Mouse (Mus musculus): ENCODE measurements at regions not wholly inside any gene's neighbourhood (a gene's known extent, or its start where the extent isn't known, plus 50 kb on each side); places are given as distances from the start of the nearest gene placed in this dataset.
"Not testable (repeated sequence)": the region's sequence is repeated elsewhere in the genome, so short reads cannot be mapped to it uniquely, and the experiment has no call there.

- DNase-seq (no peak), ATAC-seq (ENCODE audit: low read depth) (no peak)
- 69% methylated on average over 6 of the region's 6 CpGs for WGBS (ENCODE audit: insufficient replicate concordance)
These were observed 181.3 kb upstream of the Thumpd2 start for GRCm38 (mm10) chr17:81246156-81246555.

GRCm38 (mm10) chr17:81231771-81232170, 166.9 kb upstream of the Thumpd2 start:
- not testable (repeated sequence) for H3K4me1 ChIP-seq (replicated peaks); H3K4me3 ChIP-seq (replicated peaks); H3K27ac ChIP-seq; ATAC-seq (ENCODE audit: low read depth); H3K9me3 ChIP-seq (replicated peaks); H3K36me3 ChIP-seq; H3K4me2 ChIP-seq; H3K9ac ChIP-seq; DNase-seq; H3K27me3 ChIP-seq
- 86% methylated on average over 13 of the region's 18 CpGs for WGBS (ENCODE audit: insufficient replicate concordance)

More at GRCm38 (mm10) chr17:81246156-81246555, 181.3 kb upstream of the Thumpd2 start:
- H3K27ac ChIP-seq: no peak overlapping the region
- no peak overlapping the region for H3K4me2 ChIP-seq
- H3K4me1 ChIP-seq (replicated peaks): no peaks in the 10 kb centered on the region
- no peaks in the 10 kb centered on the region for H3K36me3 ChIP-seq
- H3K27me3 ChIP-seq: no peaks in the 10 kb centered on the region
- no peak overlapping the region for H3K9ac ChIP-seq
- no peaks in the 10 kb centered on the region for H3K9me3 ChIP-seq (replicated peaks)
- H3K4me3 ChIP-seq (replicated peaks): no peak overlapping the region

GRCm38 (mm10) chr17:81225281-81225680, 160.4 kb upstream of the Thumpd2 start:
- Histone ChIP-seq H3K4me1 (replicated peaks) (no peaks in the 10 kb centered on the region), H3K27ac (no peak overlapping the region), H3K36me3 (no peaks in the 10 kb centered on the region), H3K4me2 (no peak overlapping the region), H3K9me3 (replicated peaks) (no peaks in the 10 kb centered on the region), H3K4me3 (replicated peaks) (no peak overlapping the region), H3K27me3 (no peaks in the 10 kb centered on the region), H3K9ac (no peak overlapping the region)
- DNase-seq: no peak
- ATAC-seq (ENCODE audit: low read depth): no peak

- H3K27me3 ChIP-seq: no peaks in the 10 kb centered on the region
- no peak overlapping the region for H3K27ac ChIP-seq
- no peak overlapping the region for H3K4me3 ChIP-seq (replicated peaks)
- H3K9ac ChIP-seq: no peak overlapping the region
- no peaks in the 10 kb centered on the region for H3K9me3 ChIP-seq (replicated peaks)
- ATAC-seq (ENCODE audit: low read depth) (no peak), DNase-seq (no peak)
- 71% methylated on average over 3 of the region's 3 CpGs for WGBS (ENCODE audit: insufficient replicate concordance)
- H3K4me1 ChIP-seq (replicated peaks): no peaks in the 10 kb centered on the region
- no peaks in the 10 kb centered on the region for H3K36me3 ChIP-seq
- no peak overlapping the region for H3K4me2 ChIP-seq
These were observed 156.6 kb upstream of the Thumpd2 start for GRCm38 (mm10) chr17:81221436-81221835.

- whole genome bisulfite sequencing (ENCODE audit: insufficient replicate concordance): 71% methylated on average over 7 of the region's 7 CpGs
- Histone ChIP-seq H3K4me1 (replicated peaks) (no peaks in the 10 kb centered on the region), H3K9ac (no peak overlapping the region), H3K27me3 (no peaks in the 10 kb centered on the region), H3K9me3 (replicated peaks) (no peaks in the 10 kb centered on the region), H3K27ac (no peak overlapping the region), H3K36me3 (no peaks in the 10 kb centered on the region), H3K4me3 (replicated peaks) (no peak overlapping the region), H3K4me2 (no peak overlapping the region)
- DNase-seq (no peak), ATAC-seq (ENCODE audit: low read depth) (no peak)
These were observed 150.0 kb upstream of the Thumpd2 start for GRCm38 (mm10) chr17:81214844-81215243.

GRCm38 (mm10) chr17:81212043-81212442, 147.2 kb upstream of the Thumpd2 start:
- no peak overlapping the region for H3K27ac ChIP-seq

GRCm38 (mm10) chr17:81210389-81210788, 145.5 kb upstream of the Thumpd2 start:
- 69% methylated on average over 2 of the region's 2 CpGs for WGBS (ENCODE audit: insufficient replicate concordance)
- ATAC-seq (ENCODE audit: low read depth) (no peak), DNase-seq (no peak)
- Histone ChIP-seq H3K9ac (no peak overlapping the region), H3K27ac (no peak overlapping the region), H3K36me3 (no peaks in the 10 kb centered on the region), H3K27me3 (no peaks in the 10 kb centered on the region), H3K4me2 (no peak overlapping the region), H3K4me1 (replicated peaks) (no peaks in the 10 kb centered on the region), H3K9me3 (replicated peaks) (no peaks in the 10 kb centered on the region), H3K4me3 (replicated peaks) (no peak overlapping the region)

More at GRCm38 (mm10) chr17:81212043-81212442, 147.2 kb upstream of the Thumpd2 start:
- DNase-seq (no peak), ATAC-seq (ENCODE audit: low read depth) (no peak)
- no peak overlapping the region for H3K4me2 ChIP-seq
- H3K36me3 ChIP-seq: no peaks in the 10 kb centered on the region
- H3K4me3 ChIP-seq (replicated peaks): no peak overlapping the region
- H3K4me1 ChIP-seq (replicated peaks): no peaks in the 10 kb centered on the region
- WGBS (ENCODE audit: insufficient replicate concordance): 60% methylated on average over 3 of the region's 3 CpGs
- no peaks in the 10 kb centered on the region for H3K9me3 ChIP-seq (replicated peaks)
- no peaks in the 10 kb centered on the region for H3K27me3 ChIP-seq
- no peak overlapping the region for H3K9ac ChIP-seq

GRCm38 (mm10) chr17:81209323-81209722, 144.4 kb upstream of the Thumpd2 start:
- no peak for ATAC-seq (ENCODE audit: low read depth)
- 57% methylated on average over 3 of the region's 3 CpGs for WGBS (ENCODE audit: insufficient replicate concordance)

GRCm38 (mm10) chr17:81201052-81201451, 136.2 kb upstream of the Thumpd2 start:
- 58% methylated on average over 8 of the region's 8 CpGs for WGBS (ENCODE audit: insufficient replicate concordance)
- no peaks in the 10 kb centered on the region for H3K36me3 ChIP-seq
- no peak overlapping the region for H3K27ac ChIP-seq
- no peak overlapping the region for H3K9ac ChIP-seq
- no peaks in the 10 kb centered on the region for H3K4me1 ChIP-seq (replicated peaks)
- no peak overlapping the region for H3K4me3 ChIP-seq (replicated peaks)
- H3K9me3 ChIP-seq (replicated peaks): no peaks in the 10 kb centered on the region
- DNase-seq (no peak), ATAC-seq (ENCODE audit: low read depth) (no peak)
- H3K4me2 ChIP-seq: no peak overlapping the region
- no peaks in the 10 kb centered on the region for H3K27me3 ChIP-seq

More at GRCm38 (mm10) chr17:81209323-81209722, 144.4 kb upstream of the Thumpd2 start:
- H3K4me2 ChIP-seq: no peak overlapping the region
- no peaks in the 10 kb centered on the region for H3K36me3 ChIP-seq
- no peak overlapping the region for H3K4me3 ChIP-seq (replicated peaks)
- no peak for DNase-seq
- H3K4me1 ChIP-seq (replicated peaks): no peaks in the 10 kb centered on the region
- no peaks in the 10 kb centered on the region for H3K9me3 ChIP-seq (replicated peaks)
- H3K27me3 ChIP-seq: no peaks in the 10 kb centered on the region
- H3K9ac ChIP-seq: no peak overlapping the region
- no peak overlapping the region for H3K27ac ChIP-seq

GRCm38 (mm10) chr17:81194006-81194405, 129.1 kb upstream of the Thumpd2 start:
- whole genome bisulfite sequencing (ENCODE audit: insufficient replicate concordance): 71% methylated on average over 10 of the region's 10 CpGs
- Histone ChIP-seq H3K4me1 (replicated peaks) (no peaks in the 10 kb centered on the region), H3K4me3 (replicated peaks) (no peak overlapping the region), H3K27me3 (no peaks in the 10 kb centered on the region), H3K9ac (no peak overlapping the region), H3K4me2 (no peak overlapping the region), H3K36me3 (no peaks in the 10 kb centered on the region), H3K27ac (no peak overlapping the region), H3K9me3 (replicated peaks) (no peaks in the 10 kb centered on the region)
- ATAC-seq (ENCODE audit: low read depth) (no peak), DNase-seq (no peak)

- H3K27me3 ChIP-seq: no peaks in the 10 kb centered on the region
- H3K4me3 ChIP-seq (replicated peaks): no peak overlapping the region
- DNase-seq: peak; percentile 2
- H3K36me3 ChIP-seq: no peaks in the 10 kb centered on the region
- ATAC-seq (ENCODE audit: low read depth): no peak
- no peak overlapping the region for H3K4me2 ChIP-seq
- no peaks in the 10 kb centered on the region for H3K9me3 ChIP-seq (replicated peaks)
- H3K9ac ChIP-seq: no peak overlapping the region
- 40% methylated on average over 8 of the region's 8 CpGs for WGBS (ENCODE audit: insufficient replicate concordance)
- no peaks in the 10 kb centered on the region for H3K4me1 ChIP-seq (replicated peaks)
- no peak overlapping the region for H3K27ac ChIP-seq
These were observed 128.5 kb upstream of the Thumpd2 start for GRCm38 (mm10) chr17:81193230-81193871.

- no peak overlapping the region for H3K9ac ChIP-seq
- no peak overlapping the region for H3K4me2 ChIP-seq
- H3K27me3 ChIP-seq: no peaks in the 10 kb centered on the region
- no peaks in the 10 kb centered on the region for H3K9me3 ChIP-seq (replicated peaks)
- H3K4me1 ChIP-seq (replicated peaks): no peaks in the 10 kb centered on the region
- H3K4me3 ChIP-seq (replicated peaks): no peak overlapping the region
- WGBS (ENCODE audit: insufficient replicate concordance): 42% methylated on average over 4 of the region's 4 CpGs
- ATAC-seq (ENCODE audit: low read depth) (peak; percentile 29; the same call in 1 of the 2 replicates), DNase-seq (no peak)
- no peak overlapping the region for H3K27ac ChIP-seq
- H3K36me3 ChIP-seq: no peaks in the 10 kb centered on the region
These were observed 125.1 kb upstream of the Thumpd2 start for GRCm38 (mm10) chr17:81189996-81190395.
